Mouse (Mus musculus) CH12.LX (cell line): ENCODE measurements around the gene Acot7. TPM values are rescaled to one million over a fixed set of nuclear protein-coding genes. Genes with fewer than 3 reads are reported as not detected.

Experiments
- DNase-seq: peaks from one replicate; pipeline ENCODE4 v3.0.0-alpha.2; 2013; ENCODE audit errors: extremely low read depth
- H3K27ac ChIP-seq: 2 replicates; pipeline ENCODE4 v1.5.1; 2012; ENCODE audit warnings: low read depth, mild to moderate bottlenecking, control low read depth, moderate library complexity; ENCODE audit not compliant: insufficient read depth
- H3K27me3 ChIP-seq: replicated peaks from 2 replicates; pipeline ENCODE3; 2012; ENCODE audit warnings: inconsistent platforms
- H3K36me3 ChIP-seq, 2 experiments: replicated peaks in 1 of 2; 2 replicates each; pipeline versions ENCODE3 to v1.6.1; 2012; ENCODE audit warnings: inconsistent platforms in 1 of 2, low read length in 1 of 2, mild to moderate bottlenecking in 1 of 2, mixed read lengths in 1 of 2, moderate library complexity in 1 of 2; ENCODE audit not compliant: control insufficient read depth in 1 of 2, insufficient read depth in 1 of 2
- H3K4me1 ChIP-seq, 2 experiments: 2 replicates each; pipeline ENCODE4 v1.6.1; 2012; ENCODE audit warnings: inconsistent platforms in 1 of 2, moderate library complexity in 1 of 2; ENCODE audit not compliant: insufficient read depth in 2 of 2, control insufficient read depth in 1 of 2
- H3K4me2 ChIP-seq: 2 replicates; pipeline ENCODE4 v1.6.1; 2012; ENCODE audit warnings: low read depth, mild to moderate bottlenecking, control low read depth; ENCODE audit not compliant: poor library complexity, insufficient read depth, severe bottlenecking
- H3K4me3 ChIP-seq, 3 experiments: fragments of 150-350 bp in 1 of 3; sonication (generic) in 1 of 3; replicated peaks in 1 of 3; 2 replicates each; pipeline versions ENCODE3 to v1.5.1; 2011 to 2012; ENCODE audit warnings: low read depth in 2 of 3, low read length in 2 of 3, mild to moderate bottlenecking in 2 of 3, moderate library complexity in 2 of 3, control low read depth in 1 of 3, improper control_type of control experiment in 1 of 3, inconsistent platforms in 1 of 3, mixed read lengths in 1 of 3; ENCODE audit not compliant: poor library complexity in 1 of 3
- H3K79me2 ChIP-seq: replicated peaks from 2 replicates; pipeline ENCODE4 v1.6.1; 2012; ENCODE audit warnings: mild to moderate bottlenecking, moderate library complexity; ENCODE audit not compliant: control insufficient read depth, poor library complexity, insufficient read depth, severe bottlenecking; ENCODE audit errors: extremely low read depth
- H3K9ac ChIP-seq: 2 replicates; pipeline ENCODE4 v1.6.1; 2012; ENCODE audit warnings: low read depth, mild to moderate bottlenecking, control low read depth, moderate library complexity; ENCODE audit not compliant: insufficient read depth
- H3K9me3 ChIP-seq: replicated peaks from 2 replicates; pipeline ENCODE3; 2012; ENCODE audit warnings: low read length, inconsistent platforms, mixed read lengths
- BHLHE40 ChIP-seq: IDR thresholded peaks from 2 replicates; pipeline ENCODE4 v1.6.1; 2011; ENCODE audit warnings: mild to moderate bottlenecking, low read depth, low read length, improper control_type of control experiment
- CTCF ChIP-seq, 2 experiments: IDR thresholded peaks in 1 of 2; conservative IDR thresholded peaks in 1 of 2; 2 replicates each; pipeline ENCODE4 v1.5.1; 2011 to 2012; ENCODE audit warnings: low read depth in 2 of 2, low read length in 2 of 2, improper control_type of control experiment in 1 of 2, inconsistent platforms in 1 of 2, mild to moderate bottlenecking in 1 of 2, moderate library complexity in 1 of 2
- E2F4 ChIP-seq: IDR thresholded peaks from 2 replicates; pipeline ENCODE4 v1.6.1; 2011; ENCODE audit warnings: low read depth, low read length, improper control_type of control experiment; ENCODE audit not compliant: insufficient replicate concordance
- ELF1 ChIP-seq: IDR thresholded peaks from 2 replicates; pipeline ENCODE4 v1.6.1; 2014; ENCODE audit warnings: low read depth, mild to moderate bottlenecking, inconsistent platforms, low read length, improper control_type of control experiment
- ETS1 ChIP-seq: conservative IDR thresholded peaks from 2 replicates; pipeline ENCODE4 v1.6.1; 2012; ENCODE audit warnings: low read depth, mild to moderate bottlenecking, inconsistent platforms, low read length, improper control_type of control experiment, moderate library complexity
- HCFC1 ChIP-seq: IDR thresholded peaks from 2 replicates; pipeline ENCODE4 v1.6.1; 2012; ENCODE audit warnings: low read depth, mild to moderate bottlenecking, inconsistent platforms, low read length, improper control_type of control experiment
- JUND ChIP-seq: conservative IDR thresholded peaks from 2 replicates; pipeline ENCODE4 v1.6.1; 2011; ENCODE audit warnings: low read depth, low read length, improper control_type of control experiment
- KAT2A ChIP-seq: IDR thresholded peaks from 2 replicates; pipeline ENCODE4 v1.6.1; 2012; ENCODE audit warnings: low read length, improper control_type of control experiment, inconsistent platforms; ENCODE audit not compliant: insufficient replicate concordance
- MAFK ChIP-seq: IDR thresholded peaks from 2 replicates; pipeline ENCODE4 v1.6.1; 2011; ENCODE audit warnings: low read length, improper control_type of control experiment; ENCODE audit not compliant: insufficient replicate concordance
- MAZ ChIP-seq: IDR thresholded peaks from 2 replicates; pipeline ENCODE4 v1.6.1; 2012; ENCODE audit warnings: low read depth, mild to moderate bottlenecking, inconsistent platforms, low read length, improper control_type of control experiment, moderate library complexity
- MEF2A ChIP-seq: IDR thresholded peaks from 2 replicates; pipeline ENCODE4 v1.6.1; 2014; ENCODE audit warnings: low read depth, mild to moderate bottlenecking, inconsistent platforms, low read length, improper control_type of control experiment, borderline replicate concordance
- MXI1 ChIP-seq: IDR thresholded peaks from 2 replicates; pipeline ENCODE4 v1.6.1; 2011; ENCODE audit warnings: mild to moderate bottlenecking, low read depth, low read length, improper control_type of control experiment
- MYC ChIP-seq: IDR thresholded peaks from 2 replicates; pipeline ENCODE4 v1.6.1; 2011; ENCODE audit warnings: low read depth, mild to moderate bottlenecking, improper control_type of control experiment, low read length
- POLR2AphosphoS2 ChIP-seq: IDR thresholded peaks from 2 replicates; pipeline ENCODE4 v1.6.1; 2011; ENCODE audit warnings: low read depth, low read length, improper control_type of control experiment
- RCOR1 ChIP-seq: conservative IDR thresholded peaks from 2 replicates; pipeline ENCODE4 v1.6.1; 2012; ENCODE audit warnings: low read depth, mild to moderate bottlenecking, inconsistent platforms, low read length, improper control_type of control experiment
- SMC3 ChIP-seq: IDR thresholded peaks from 2 replicates; pipeline ENCODE4 v1.6.1; 2011; ENCODE audit warnings: low read depth, low read length, improper control_type of control experiment
- TBP ChIP-seq: conservative IDR thresholded peaks from 2 replicates; pipeline ENCODE4 v1.6.1; 2011; ENCODE audit warnings: low read depth, low read length, improper control_type of control experiment
- TCF12 ChIP-seq: IDR thresholded peaks from 2 replicates; pipeline ENCODE4 v1.6.1; 2014; ENCODE audit warnings: low read depth, mild to moderate bottlenecking, inconsistent platforms, low read length, improper control_type of control experiment
- UBTF ChIP-seq: IDR thresholded peaks from 2 replicates; pipeline ENCODE4 v1.6.1; 2012; ENCODE audit warnings: low read depth, mild to moderate bottlenecking, inconsistent platforms, low read length, improper control_type of control experiment, moderate library complexity
- ZC3H11A ChIP-seq: IDR thresholded peaks from 2 replicates; pipeline ENCODE4 v1.6.1; 2012; ENCODE audit warnings: low read depth, mild to moderate bottlenecking, inconsistent platforms, low read length, improper control_type of control experiment
- ZMIZ1 ChIP-seq: IDR thresholded peaks from 2 replicates; pipeline ENCODE4 v1.6.1; 2012; ENCODE audit warnings: low read depth, mild to moderate bottlenecking, inconsistent platforms, low read length, improper control_type of control experiment
- ZNF384 ChIP-seq: IDR thresholded peaks from 2 replicates; pipeline ENCODE4 v1.6.1; 2012; ENCODE audit warnings: low read depth, low read length, improper control_type of control experiment, inconsistent platforms
- dilution Hi-C: fragments of 300-500 bp; cut with MboI; formaldehyde crosslinking; loops from 2 replicates; pipeline ENCODE4 v1.14.3; 2020; ENCODE audit warnings: low sequenced_read_pairs; ENCODE audit not compliant: extremely low pct_unique_long_range_greater_than_20kb, extremely low pct_ligation_motif_present
- in situ Hi-C: fragments of 300-500 bp; cut with MboI; formaldehyde crosslinking; loops from 3 replicates; pipeline ENCODE4 v1.14.3; 2019; ENCODE audit warnings: low sequenced_read_pairs, low pct_ligation_motif_present, low pct_unique_long_range_greater_than_20kb, mixed read lengths
- polyA plus RNA-seq: library from polyadenylated mRNA; unstranded; fragments of >175 nt; gene quantifications from 2 replicates; pipeline ENCODE4 v1.2.1, GENCODE M21; 2012; ENCODE audit warnings: low read depth; ENCODE audit not compliant: insufficient read length
- total RNA-seq, 2 experiments: library from RNA; depleted of rRNA; stranded (reverse); fragments of 300-350 nt in 1 of 2; fragments of >200 nt in 1 of 2; gene quantifications; 2 replicates each; pipeline ENCODE4 v1.2.3; 2012 to 2014

The Acot7 gene
- total and polyA plus RNA-seq, 3 experiments = 29.0 to 71.1 (median 61.6) TPM

DNA sequence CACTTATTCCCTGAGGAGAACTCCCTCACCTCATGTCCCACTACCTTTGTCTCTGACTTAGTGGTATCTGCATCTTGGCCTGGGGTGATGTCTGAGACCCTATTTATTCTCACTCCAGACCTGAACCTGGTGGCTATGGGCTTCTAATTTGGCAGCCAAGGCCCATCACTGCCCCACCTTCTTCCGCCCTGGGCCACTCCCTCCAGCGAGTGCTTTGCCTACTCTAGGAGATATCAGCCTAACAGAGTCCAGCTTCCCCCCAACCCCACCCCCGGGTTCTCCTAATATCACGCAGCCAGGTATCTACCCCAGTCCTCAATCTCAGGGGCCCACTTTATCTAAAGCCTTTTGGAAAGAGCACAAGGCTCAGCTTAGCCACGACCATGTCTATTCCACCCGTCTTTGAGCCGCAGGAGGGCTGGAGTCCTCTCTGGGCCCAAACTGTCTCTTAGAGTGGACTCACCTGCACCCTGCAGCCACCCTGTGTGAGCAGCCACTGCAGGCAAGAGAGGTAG is 26.4 kb upstream of the Acot7 start:
- dilution Hi-C loops = no loop called here
- Histone ChIP-seq H3K27ac (no peak overlapping the region), H3K27me3 (peaks cover 79% of the 10 kb centered on the region), H3K9ac (no peak overlapping the region), H3K4me2 (no peak overlapping the region), H3K4me1 (peaks cover 11 to 13% of the 10 kb centered on the region in 2 experiments), H3K36me3 (no peaks in the 10 kb centered on the region), H3K79me2 (no peaks in the 10 kb centered on the region), H3K9me3 (peaks cover 6% of the 10 kb centered on the region), H3K4me3 (no peak overlapping the region)
- in situ Hi-C loops = no loop called here
- no peak for TF ChIP-seq MEF2A
- no peak for TF ChIP-seq UBTF
- TF ChIP-seq BHLHE40 = no peak
- no peak for TF ChIP-seq ELF1
- TF ChIP-seq MAFK = no peak
- TF ChIP-seq, all 38 proteins: peak for 0
- no peak for DNase-seq

- dilution Hi-C loops = no loop called here
- Histone ChIP-seq H3K79me2 (no peaks in the 10 kb centered on the region), H3K36me3 (no peaks in the 10 kb centered on the region), H3K4me3 (no peak within 1 kb of the TSS), H3K9ac (no peak within 1 kb of the TSS), H3K4me2 (no peak within 1 kb of the TSS), H3K4me1 (peaks cover 11 to 13% of the 10 kb centered on the region in 2 experiments), H3K9me3 (peaks cover 6% of the 10 kb centered on the region), H3K27me3 (peaks cover 76% of the 10 kb centered on the region), H3K27ac (no peak within 1 kb of the TSS)
- in situ Hi-C loops = no loop called here
- DNase-seq = no peak
- no peak for TF ChIP-seq RCOR1
- TF ChIP-seq HCFC1 = no peak
- TF ChIP-seq UBTF = no peak
- no peak for TF ChIP-seq POLR2AphosphoS2
- TF ChIP-seq ZC3H11A = no peak
- TF ChIP-seq ZNF384 = no peak
- no peak for TF ChIP-seq CTCF (conservative IDR thresholded peaks at IDR 0.05 in 1 of 2, IDR thresholded peaks at IDR 0.05 in 1 of 2; ENCODE audit: low read depth in 2 of 2, low read length in 2 of 2)
- no peak for TF ChIP-seq E2F4
- no peak for TF ChIP-seq ETS1
- no peak for TF ChIP-seq MEF2A
- TF ChIP-seq MAZ = no peak
- TF ChIP-seq SMC3 = no peak
- TF ChIP-seq TBP = no peak
- no peak for TF ChIP-seq KAT2A
- TF ChIP-seq ZMIZ1 = no peak
- no peak for TF ChIP-seq ELF1
- no peak for TF ChIP-seq JUND
- TF ChIP-seq MXI1 = no peak
- TF ChIP-seq MYC = no peak
- TF ChIP-seq TCF12 = no peak
Observed at GRCm38 (mm10) chr4:152151966-152152544, 25.9 kb upstream of the Acot7 start, which contains the start of gene Espn. Espn (minus strand) TSS chr4:152152371.
